Mouse (Mus musculus): ENCODE data around the gene Il1rapl1. TPM values are rescaled to one million over a fixed set of nuclear protein-coding genes. Genes with fewer than 3 reads are reported as not detected.

Il1rapl1 gene
- 0.61 and 0.70 TPM in 2 replicates for polyA plus RNA-seq (2012; rRNA removed)

GRCm38 (mm10) chrX:88115609-88116073, at the start of gene Il1rapl1:
Il1rapl1 (minus strand) TSS chrX:88115645.

